Mouse (Mus musculus) heart, postnatal 4 days (tissue): ENCODE results near the gene Lrp5. TPM values are rescaled to one million over a fixed set of nuclear protein-coding genes. Genes with fewer than 3 reads are reported as not detected.

Source experiments
- DNase-seq: peaks from one replicate; pipeline ENCODE4 v3.0.0; 2021
- total RNA-seq, 2 experiments: library from RNA; stranded (reverse); gene quantifications; 2 replicates each; pipeline ENCODE4 v1.2.3; 2021

The Lrp5 gene
- total RNA-seq, 2 experiments from 2014 or later: 43.1 to 46.0 TPM

- no peak for DNase-seq
These were observed 32.3 kb downstream of the Lrp5 start for GRCm38 (mm10) chr19:3654058-3654457.

- DNase-seq: no peak
These were observed 32.9 kb downstream of the Lrp5 start for GRCm38 (mm10) chr19:3653508-3653907.

DNA sequence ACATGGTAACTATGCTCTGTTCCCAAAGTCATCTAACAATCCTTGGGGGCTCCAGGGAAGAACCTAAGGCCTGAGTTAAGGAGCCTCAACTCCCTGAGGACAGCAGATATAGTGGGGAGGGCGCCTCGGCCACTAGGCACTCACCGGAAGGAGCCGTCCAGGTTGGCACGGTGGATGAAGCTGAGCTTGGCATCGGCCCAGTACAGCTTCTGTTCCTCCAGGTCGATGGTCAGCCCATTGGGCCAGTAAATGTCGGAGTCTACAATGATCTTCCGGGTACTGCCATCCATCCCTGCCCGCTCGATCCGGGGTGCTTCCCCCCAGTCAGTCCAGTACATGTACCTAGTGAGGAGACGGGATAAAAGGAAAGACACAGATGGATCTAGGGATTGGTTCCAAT, 34.4 kb downstream of the Lrp5 start:
- DNase-seq: no peak

- no peak for DNase-seq
These were observed 35.1 kb downstream of the Lrp5 start for GRCm38 (mm10) chr19:3651220-3651619.

DNA sequence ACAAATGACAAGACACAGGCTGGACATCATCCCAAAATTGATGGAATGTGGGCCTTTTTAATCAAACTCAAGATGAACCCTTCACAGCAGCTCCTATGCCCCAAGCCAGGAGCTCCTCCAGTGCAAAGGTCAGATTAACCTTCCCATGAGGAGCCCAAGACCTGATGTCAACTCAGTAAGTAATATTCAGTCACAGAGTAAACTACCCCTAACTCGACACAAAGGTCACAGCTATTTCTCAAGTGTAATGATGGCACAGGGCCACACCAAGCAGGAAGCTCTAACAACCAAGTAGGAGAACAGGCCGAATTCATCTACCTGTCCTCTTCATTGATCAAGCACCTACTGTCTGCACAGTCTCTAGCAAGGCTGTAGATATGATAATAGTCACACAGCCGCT, 35.9 kb downstream of the Lrp5 start:
- no peak for DNase-seq

DNA sequence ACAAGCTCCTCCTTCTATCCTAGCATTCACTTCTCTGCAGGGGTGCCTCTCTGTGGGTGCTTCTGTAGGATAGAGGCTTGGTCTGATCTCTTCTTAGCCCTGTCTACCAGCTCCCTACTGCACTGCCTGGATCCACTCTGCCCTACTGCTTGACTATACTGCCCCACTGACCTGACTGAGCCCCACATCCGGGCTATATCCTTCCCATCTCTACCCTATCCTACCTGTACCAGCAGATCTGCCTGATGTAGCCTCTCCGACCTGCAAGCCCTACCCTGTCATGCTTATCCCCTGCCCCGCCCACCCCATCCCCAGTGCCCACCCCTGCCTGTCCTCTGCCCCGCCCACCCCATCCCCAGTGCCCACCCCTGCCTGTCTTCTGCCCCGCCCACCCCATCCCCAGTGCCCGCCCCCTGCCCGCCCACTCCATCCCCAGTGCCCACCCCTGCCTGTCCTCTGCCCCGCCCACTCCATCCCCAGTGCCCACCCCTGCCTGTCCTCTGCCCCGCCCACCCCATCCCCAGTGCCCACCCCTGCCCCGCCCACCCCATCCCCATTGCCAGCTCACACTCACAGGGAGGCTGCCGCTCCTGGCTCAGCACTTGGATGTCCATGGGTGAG, 37.4 kb downstream of the Lrp5 start:
- no peak for DNase-seq

DNA sequence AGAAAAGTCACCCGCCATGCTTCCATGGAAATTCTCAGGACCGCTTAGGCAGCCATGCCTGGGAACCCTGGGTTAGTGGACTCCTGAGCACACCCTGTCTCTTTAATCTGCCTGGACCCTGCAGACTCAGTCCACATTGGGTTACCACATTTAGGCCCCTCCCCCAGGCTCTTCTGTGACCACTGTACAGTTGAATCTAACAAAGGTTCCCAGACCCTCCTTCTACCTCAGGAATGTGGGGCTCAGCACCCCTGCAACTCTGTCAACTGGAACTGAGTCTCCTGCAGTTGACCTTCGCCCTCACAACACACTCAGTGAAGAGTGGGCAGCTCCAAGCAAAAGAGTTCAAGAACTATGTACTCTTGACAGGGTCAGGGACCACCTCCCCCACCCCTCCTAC, 38.4 kb downstream of the Lrp5 start:
- DNase-seq: no peak

- no peak for DNase-seq
These were observed 40.6 kb downstream of the Lrp5 start for GRCm38 (mm10) chr19:3645813-3646212.

GRCm38 (mm10) chr19:3645318-3645717, 41.0 kb downstream of the Lrp5 start:
- no peak for DNase-seq

DNA sequence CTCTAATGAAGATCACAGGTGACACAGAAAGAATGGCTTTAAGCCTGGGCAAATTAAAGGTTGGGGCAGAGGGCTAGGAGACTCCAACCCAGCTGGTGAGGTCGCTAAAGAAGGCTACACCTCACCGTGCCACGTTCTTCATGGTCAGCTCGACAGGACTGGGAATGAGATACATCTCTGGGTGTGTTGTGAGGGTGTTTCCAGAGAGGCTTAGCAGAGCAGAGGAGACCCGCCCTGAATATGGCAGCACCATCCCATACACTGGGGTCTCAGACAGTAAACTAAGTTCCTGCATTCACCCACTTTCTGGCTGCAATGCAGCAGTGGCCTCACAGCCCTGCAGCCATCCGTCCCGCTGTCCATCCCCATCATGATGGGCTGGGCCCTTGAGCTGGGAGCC, 46.8 kb downstream of the Lrp5 start:
- DNase-seq: no peak

DNA sequence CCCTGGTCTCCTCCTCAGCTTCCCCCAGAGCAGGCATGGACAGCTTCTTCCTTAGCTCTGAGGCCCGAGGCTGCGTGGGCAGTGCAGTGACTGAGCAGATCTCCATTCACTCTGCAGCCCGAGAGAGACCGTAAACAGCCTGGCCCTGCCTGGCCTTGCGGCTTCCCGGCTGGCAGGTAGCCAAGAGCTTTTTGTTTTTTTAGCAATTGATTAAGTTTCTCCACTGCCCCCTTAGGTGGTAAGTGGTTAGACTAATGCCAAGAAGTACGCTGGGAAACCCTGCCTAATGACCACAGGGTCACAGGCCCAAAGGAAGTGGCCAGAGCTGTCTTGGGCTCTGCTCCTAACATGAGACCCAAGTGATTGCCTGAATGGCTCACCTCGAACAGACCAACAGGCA, 47.7 kb downstream of the Lrp5 start:
- peak; percentile 74 for DNase-seq

DNA sequence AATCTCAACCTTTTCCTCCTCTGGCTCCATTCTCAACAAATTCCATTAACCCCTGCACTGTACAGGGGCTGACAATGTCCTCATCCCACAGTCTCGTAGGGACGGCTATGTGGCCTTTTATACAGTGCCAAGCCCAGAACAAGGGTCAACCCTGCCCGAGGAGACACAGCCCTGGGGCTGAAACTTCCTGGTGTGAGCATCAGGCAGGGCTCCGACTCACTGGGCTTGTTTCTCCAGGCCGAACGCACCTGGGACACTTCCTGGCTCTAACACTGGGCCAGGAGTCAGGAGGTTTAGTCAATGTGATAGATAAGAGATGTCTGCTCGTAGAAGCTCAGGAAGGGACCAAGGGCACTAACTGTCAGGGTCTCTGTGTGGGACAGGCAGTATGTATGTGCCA, 54.3 kb downstream of the Lrp5 start:
- DNase-seq: no peak

DNA sequence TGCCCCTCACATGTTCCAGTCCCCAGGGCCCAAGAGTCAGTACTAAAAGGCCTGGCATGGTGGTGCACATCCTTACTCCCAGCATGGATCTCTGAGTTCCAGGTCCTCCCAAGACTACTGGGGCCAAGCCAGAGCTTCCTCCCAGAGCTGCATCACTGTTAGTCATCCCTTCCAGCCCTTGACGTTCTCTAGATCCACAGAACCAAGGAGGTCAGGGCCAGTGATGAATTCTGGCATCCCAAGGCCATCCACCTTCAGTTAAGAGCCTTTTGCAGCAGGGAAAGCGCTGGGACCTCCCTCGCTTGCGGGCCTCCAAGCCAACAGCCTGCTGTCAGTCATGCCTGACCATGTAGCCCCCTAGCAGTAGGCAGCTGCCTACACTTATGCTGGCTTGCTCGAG, 54.9 kb downstream of the Lrp5 start:
- DNase-seq: no peak

- no peak for DNase-seq
These were observed 55.9 kb downstream of the Lrp5 start for GRCm38 (mm10) chr19:3630486-3630885.

DNA sequence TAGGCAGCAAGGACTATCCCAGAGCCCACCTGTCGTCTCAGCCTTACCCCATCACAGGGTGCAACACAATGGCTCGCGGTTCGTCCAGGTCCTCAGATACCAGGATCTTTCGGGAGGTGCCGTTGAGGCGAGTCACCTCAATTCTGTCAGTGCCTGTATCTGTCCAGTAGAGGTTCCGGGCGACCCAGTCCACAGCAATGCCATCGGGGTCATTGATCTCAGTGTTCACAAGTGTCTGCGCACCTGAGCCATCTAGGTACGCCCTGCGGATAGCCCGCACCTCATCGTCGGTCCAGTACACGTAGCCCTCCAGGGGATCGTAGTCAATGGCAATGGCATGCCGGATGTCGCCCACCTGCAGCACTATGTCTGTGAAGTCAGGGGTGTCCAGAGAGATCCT, 56.3 kb downstream of the Lrp5 start:
- DNase-seq: no peak

DNA sequence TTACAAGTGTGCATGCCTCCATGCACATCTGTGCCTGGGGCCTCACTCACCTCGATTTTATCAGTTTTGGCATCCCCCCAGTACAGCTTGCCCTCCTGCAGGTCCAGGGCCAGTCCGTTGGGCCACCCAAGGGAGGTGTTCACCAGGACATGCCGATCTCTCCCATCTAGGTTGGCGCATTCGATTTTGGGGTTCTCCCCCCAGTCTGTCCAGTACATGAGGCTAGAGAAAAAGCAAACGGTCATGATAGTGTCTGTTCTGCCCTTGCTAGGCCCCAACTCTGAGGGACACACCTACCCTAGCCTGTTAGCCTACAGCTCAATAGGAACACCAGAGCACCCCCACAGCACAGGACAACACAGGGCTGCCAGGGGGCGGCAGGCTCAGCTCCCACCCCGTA, 58.1 kb downstream of the Lrp5 start:
- no peak for DNase-seq

DNA sequence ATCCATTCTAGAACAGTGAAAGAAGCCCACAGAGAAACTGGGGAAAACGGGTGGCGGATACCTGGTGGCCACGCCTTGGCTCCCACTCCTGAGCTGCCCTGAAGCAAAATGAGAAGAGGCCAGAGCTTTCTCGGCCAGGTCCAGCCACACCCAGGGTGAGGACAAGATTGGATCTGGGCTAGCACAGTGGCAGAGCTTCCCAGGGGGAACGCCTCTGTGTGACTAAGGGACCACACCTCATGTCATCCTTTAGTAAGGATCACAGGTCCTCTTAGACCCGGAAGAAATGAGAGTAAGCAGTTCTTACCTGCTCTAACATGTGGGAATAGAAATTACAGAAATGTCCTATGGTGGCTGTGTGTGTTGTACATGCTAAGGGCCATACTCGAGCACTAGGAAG, 61.3 kb downstream of the Lrp5 start:
- no peak for DNase-seq

GRCm38 (mm10) chr19:3623824-3624223, 62.5 kb downstream of the Lrp5 start:
- DNase-seq: peak; percentile 71

DNA sequence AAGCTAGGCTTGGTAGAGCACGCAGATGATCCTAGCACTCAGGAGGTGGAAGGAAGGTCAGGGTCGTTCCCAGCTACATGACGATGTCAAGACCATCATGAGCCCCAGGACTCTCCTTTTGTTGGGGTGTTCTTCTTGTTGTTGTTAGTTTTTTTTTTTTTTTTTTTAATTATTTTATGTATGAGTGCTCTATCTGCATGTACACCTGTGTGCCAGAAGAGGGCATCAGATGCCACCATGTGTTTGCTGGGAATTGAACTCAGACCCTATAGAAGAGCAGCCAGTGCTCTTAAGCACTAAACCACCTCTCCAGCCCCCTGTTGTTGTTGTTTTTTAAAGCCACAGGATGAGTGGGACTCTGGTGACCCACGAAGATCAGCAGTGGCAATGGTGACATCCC, 63.1 kb downstream of the Lrp5 start:
- DNase-seq: no peak

GRCm38 (mm10) chr19:3620871-3621270, 65.5 kb downstream of the Lrp5 start:
- DNase-seq: no peak

GRCm38 (mm10) chr19:3619359-3619758, 67.0 kb downstream of the Lrp5 start:
- DNase-seq: no peak

DNA sequence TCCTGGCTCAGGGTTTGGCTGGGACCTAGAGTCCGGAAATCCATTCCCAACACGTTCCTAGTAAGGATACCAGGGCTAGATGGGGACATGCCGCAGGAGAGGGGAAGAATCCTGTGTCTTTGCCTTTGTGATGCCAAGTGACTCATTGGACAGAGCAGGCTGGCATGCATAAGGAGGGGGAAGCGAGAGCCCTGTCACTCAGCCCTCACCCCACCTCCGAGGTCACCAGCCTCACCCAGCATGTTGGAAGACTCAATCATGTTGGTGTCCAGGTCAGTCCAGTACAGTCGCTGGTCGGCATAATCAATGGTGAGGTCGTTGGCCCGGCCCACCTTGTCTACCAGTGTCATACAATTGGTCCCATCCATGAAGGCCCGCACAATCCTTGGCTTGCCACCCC, 72.4 kb downstream of the Lrp5 start:
- DNase-seq: no peak

DNA sequence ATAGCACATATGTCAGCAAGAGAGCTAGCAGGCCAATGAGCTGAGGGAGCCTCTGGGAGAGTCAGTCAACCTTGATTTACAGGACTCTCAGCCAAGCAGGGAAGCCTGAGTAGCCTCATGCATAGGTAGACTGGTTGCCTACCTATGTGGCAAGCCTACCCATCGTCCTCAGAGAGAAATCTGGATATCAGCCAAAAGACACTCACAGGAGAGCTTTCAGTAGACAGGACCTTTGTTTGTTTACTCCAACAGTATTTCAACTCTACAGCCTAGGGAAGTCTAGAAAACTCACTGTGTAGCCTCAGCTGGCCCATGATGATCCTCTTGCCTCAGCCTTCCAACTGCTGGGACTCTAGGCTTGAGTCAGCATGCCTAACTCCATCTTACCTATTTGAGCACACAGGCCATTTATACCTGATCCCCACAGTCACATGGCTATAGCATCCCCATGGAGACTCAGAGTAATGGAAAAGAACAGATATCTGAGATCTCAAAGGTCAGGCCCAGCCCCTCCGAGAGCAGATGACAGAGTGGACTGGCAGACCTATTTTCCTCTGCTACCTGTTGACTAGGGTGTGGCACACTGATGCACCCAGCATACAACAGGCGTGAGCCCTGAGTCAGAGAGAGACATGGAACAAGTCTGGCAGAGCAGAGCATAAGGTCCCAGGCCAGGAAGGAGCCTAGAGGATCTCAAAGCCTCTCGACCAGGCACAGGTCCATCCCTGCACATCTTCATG, 73.7 kb downstream of the Lrp5 start:
- DNase-seq: no peak

- peak; percentile 20 for DNase-seq
These were observed 74.6 kb downstream of the Lrp5 start for GRCm38 (mm10) chr19:3611730-3612129.

DNA sequence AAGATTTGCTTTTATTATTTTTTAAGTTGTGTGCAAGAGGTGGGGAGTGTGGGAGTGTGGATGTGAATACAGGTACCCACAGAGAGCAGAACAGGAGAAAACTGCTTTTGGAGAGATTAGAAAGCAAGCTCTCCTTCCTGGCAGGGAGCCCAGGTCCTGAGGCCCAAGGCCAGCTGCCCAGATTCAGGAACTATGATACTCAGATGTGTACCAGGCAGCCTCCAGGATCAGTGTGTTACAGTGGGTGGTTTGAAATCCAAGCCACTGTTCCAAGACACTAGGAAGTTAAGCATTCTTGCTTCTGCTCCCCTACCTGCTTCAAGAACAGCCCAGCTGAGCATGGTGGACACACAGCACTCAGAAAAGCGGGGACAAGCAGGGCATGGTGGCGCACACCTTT, 75.5 kb downstream of the Lrp5 start:
- peak; percentile 25 for DNase-seq
